Mouse (Mus musculus) left cerebral cortex, postnatal 14 days (tissue): Measurements from ENCODE around the gene Tef. TPM values are rescaled to one million over a fixed set of nuclear protein-coding genes. Genes with fewer than 3 reads are reported as not detected.

Experiments
- DNase-seq, 2 experiments: peaks; one replicate each; pipeline ENCODE4 v3.0.0; 2021 to 2022; ENCODE audit warnings: low spot score in 2 of 2, mixed read lengths in 1 of 2
- intact Hi-C: fragments of 180-260 bp; cut with DNase I; formaldehyde crosslinking; loops from one replicate; pipeline ENCODE4 v1.15.1; 2025
- total RNA-seq, 2 experiments: library from RNA; stranded (reverse); gene quantifications; 2 replicates each; pipeline ENCODE4 v1.2.3; 2021

The Tef gene
- total RNA-seq, 2 experiments from 2014 or later: 188 to 210 TPM

DNA sequence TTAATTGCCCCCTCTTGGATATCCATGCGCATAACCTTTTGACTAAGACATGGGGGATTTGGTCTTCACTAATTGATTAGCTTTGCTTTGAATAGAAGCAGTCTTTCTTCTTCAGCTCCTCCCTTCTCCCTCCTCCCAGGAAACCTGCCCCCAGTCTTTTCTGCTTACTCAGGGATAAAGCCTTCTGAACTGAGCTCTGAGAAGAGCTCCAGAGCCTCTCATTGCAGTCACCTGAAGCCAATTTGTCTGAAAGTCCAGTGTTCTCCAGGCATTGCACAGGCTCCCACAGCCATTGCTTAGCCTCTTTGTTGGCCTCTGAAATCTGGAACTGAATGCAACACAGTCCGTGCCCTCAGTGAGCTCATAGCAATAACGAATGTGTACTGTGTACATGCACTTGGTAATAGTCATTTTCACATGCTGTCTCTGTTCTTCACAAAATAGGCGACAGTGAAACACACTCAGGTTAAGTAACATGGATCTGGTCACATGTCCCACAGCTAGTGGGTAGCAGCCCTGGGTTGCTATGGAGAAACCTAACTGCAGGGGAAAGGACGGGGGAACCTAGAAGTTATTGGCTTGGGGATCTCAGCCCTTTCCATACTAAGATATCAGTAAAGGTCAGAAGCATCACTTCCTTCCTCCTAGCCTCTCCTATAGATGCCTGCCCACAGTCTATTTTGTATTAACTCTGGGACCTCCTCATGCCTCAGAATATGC lies 11.9 kb downstream of the Tef start:
- no peak for DNase-seq
- intact Hi-C loops: loop anchor here (5.0 kb wide), 1 partner anchor 117 kb away; the partner anchor contains the start of gene Chadl

DNA sequence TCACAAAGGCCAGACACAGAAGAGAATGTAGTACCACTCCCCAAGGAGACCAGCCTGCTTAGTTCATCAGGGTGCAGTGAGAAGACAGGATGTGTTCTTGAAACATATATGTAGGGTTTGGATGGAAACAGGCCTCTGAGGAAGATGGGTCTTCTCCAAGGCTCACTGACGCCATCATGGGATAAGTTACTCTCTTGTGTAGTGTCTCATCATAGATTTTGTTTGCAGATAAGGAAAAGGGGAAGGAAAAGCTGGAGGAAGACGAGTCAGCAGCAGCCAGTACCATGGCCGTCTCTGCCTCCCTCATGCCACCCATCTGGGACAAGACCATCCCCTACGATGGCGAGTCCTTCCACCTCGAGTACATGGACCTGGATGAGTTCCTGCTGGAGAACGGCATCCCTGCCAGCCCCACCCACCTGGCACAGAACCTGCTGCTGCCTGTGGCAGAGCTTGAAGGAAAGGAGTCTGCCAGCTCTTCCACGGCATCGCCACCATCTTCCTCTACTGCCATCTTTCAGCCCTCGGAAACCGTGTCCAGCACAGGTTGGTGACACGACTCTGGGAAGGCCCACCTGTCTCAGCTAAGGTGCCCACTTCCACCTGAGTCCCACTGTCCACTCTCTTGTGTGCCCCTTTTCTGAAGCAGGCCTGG lies 12.6 kb downstream of the Tef start:
- no peak for DNase-seq
- intact Hi-C loops: loop anchor here (5.0 kb wide), 1 partner anchor 118 kb away; the partner anchor contains the start of gene Chadl

GRCm38 (mm10) chr15:81818404-81818803 lies 16.2 kb downstream of the Tef start:
- intact Hi-C loops: no loop called here
- no peak for DNase-seq

GRCm38 (mm10) chr15:81822631-81823030 lies 20.4 kb downstream of the Tef start:
- DNase-seq: no peak
- intact Hi-C loops: no loop called here

DNA sequence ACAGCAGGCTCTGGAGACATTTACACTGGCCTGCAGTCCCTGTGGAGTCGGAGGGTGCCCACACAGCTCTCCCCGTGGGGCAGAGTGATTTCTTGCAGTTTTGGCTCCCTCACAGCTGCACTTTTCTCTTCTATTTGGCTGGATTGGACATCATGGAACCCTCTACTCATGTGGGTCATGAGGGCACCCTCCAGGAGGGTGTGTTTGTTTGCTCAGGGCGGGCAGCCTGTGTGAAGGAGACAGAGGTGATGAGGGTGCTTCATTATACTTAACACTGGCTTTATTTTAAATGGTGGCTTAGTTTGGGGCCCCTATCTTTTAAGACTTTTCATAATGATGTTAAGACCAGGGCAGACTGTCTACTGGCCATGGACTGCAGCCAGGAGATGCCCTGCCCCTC lies 22.6 kb downstream of the Tef start:
- intact Hi-C loops: no loop called here
- DNase-seq: no peak

DNA sequence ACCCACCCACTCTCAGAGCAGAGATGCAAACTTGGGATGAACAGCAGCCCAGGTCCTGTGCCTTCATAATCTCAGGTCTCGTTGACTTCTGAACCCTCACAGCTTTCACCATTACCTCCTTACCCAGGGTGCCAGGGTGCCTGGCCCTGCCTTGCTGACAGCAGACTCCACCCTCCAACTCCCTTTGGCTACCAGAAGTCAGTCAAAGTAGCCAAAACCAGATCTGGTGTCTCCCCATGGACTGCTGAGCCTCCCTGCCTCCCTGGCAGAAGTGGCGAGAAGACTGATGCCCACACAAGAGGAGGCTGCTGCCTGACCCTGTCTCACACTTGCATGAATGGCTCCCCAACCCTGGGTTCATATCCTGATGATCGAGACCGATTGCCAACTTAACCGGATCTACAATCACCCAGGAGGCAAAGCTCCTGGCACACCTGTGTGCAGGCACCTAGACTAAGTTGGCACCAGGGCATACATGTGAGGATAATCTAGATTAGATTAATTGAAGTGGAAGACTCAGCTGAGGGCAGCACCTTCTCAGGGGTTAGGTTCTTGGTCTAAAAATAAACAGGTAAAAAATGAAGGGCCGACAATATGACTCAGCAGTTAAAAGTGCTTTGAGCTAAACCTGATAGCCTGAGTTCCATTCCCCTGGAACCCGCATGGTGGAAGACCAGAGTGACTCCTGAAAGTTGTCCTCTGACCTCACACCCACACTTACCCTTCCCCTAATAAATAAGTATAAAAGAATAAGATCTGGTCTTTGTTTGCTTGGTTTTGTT lies 26.4 kb downstream of the Tef start:
- intact Hi-C loops: no loop called here
- no peak for DNase-seq

- intact Hi-C loops: no loop called here
- DNase-seq: no peak
These were observed 27.0 kb downstream of the Tef start for GRCm38 (mm10) chr15:81829208-81829580.

DNA sequence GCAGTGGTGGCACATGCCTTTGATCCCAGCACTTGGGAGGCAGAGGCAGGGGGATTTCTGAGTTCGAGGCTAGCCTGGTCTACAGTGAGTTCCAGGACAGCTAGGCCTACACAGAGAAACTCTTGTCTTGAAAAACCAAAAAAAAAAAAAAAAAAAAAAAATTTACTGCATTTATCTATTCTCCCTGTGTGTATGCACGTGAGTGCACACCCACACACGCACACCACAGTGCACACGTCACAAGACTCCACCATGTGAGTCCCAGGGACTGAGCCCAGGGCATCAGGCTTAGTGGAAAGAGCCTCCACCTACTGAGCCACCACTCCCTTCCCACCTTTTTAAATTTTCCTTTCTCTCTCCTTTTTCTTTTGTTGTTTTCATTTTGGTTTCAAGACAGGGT lies 28.3 kb downstream of the Tef start:
- intact Hi-C loops: loop anchor here (2.0 to 5.0 kb wide), 2 partner anchors 74 to 87 kb away; no protein-coding TSS in a partner anchor

DNA sequence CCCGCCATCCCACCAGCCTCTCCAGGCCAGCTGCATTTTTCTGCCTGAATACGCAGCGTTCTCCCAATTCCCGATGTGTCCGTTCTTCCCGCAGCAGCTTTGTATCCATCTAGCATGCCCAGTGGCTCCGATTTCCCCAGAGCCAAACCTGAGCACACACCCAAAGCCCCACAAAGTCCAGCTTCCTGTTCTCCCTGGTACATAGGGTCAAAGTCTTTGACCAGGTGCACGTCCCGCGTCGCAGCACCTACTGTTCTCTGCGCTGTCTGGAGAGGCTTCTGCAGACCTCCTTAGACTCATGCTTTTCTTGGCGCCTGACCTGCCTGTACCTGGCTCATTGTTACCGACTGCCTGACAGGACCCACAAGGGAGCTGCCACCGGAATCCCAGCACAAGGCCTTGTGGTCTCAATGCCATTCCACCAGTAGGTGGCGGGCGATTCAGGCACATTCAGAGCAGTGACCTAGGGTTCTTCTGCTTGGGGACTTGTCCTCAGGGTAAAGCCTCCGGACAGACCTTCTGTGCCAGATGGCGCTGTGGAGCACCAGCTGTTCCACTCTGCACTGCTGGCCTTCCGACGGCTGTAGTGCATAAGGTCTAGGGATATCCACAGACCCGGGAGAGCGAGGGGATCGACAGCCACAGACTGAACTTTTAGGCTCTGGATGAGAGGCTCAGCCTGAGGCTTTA lies 29.1 kb downstream of the Tef start:
- intact Hi-C loops: loop anchor here (2.0 to 5.0 kb wide), 2 partner anchors 74 to 86 kb away; no protein-coding TSS in a partner anchor
- DNase-seq: peak; percentile 89 to 92

More for the DNA sequence above, 28.3 kb downstream of the Tef start:
- no peak for DNase-seq

- no peak for DNase-seq
- intact Hi-C loops: loop anchor here (5.0 kb wide), 1 partner anchor 85 kb away; no protein-coding TSS in a partner anchor
These were observed 30.0 kb downstream of the Tef start for GRCm38 (mm10) chr15:81832219-81832618.

GRCm38 (mm10) chr15:81833481-81833880 lies 31.3 kb downstream of the Tef start:
- intact Hi-C loops: loop anchor here (5.0 kb wide), 1 partner anchor 84 kb away; no protein-coding TSS in a partner anchor
- no peak for DNase-seq

DNA sequence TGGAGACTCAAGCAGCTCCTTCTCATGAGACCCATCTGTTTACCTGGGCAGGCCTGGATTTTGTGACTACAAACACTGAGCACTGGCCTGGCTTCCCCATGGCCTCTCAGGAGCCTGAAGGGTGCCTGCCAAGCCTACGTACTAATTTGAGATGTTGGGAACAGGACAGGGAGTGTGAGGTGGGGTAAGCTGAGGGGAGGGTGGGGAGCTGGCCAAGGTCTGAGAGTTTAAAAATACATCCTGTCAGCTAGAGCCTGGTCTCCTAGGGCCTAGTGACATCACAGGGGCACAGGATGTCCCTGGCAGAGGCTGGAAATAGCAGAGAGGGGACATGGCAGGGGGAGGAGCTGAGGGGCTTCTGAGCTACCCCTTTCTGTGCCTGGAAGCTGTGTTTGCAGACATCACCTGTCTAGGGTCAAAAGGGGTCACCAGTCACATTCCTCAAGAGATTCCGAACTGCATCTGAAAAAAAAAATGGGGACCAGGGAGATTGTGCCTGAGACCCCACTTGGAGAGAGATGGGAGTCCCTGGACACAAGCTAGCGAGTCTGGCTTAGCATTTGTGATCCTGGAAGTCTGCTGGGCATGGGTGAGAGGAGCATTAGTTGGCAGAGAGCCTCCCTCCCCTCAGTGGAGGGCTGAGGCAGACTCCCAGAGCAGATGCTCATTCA lies 32.1 kb downstream of the Tef start:
- intact Hi-C loops: loop anchor here (5.0 kb wide), 1 partner anchor 83 kb away; no protein-coding TSS in a partner anchor

DNA sequence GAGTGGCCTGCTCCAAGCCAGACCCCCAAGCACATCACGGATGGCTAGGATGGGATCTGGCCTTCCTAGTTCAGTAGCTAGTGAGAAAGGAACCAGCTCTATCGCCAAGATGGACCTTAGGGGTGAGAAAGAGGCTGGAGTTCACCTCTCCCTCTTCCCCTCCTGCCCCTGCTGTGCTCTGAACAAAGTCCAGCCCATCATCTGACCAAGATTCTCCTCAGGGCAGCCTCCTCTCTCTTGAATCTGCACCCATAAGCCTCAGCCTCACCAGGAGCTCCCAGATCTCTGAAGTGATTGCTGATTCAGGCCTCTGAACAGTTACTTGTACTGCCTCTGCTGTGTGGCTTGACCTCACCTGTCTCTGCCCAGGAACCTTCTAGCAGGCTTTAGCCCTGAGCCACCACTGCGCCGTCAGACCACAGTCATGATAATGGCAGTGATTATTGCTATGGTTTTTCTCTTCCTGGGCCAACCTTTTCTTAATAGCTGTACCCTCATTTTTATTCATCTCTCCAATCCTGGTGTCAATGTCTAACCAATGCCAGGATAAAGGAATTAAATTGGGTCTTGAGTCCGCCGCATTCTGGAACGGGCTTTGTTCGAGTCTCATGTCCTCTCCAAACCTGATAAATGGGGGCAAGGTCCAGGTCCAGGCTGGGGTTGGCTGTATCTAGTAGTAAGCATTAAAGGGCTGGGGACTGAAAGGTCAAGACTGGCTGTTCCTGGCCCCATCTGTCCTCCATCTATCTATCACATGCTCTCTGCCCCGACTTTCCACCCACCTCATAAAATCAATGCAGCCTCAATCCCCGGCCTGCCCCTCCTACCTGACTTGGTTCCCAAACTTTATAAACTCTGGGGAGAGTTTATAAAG lies 33.0 kb downstream of the Tef start:
- intact Hi-C loops: no loop called here
- no peak for DNase-seq

More for the DNA sequence above, 32.1 kb downstream of the Tef start:
- no peak for DNase-seq

DNA sequence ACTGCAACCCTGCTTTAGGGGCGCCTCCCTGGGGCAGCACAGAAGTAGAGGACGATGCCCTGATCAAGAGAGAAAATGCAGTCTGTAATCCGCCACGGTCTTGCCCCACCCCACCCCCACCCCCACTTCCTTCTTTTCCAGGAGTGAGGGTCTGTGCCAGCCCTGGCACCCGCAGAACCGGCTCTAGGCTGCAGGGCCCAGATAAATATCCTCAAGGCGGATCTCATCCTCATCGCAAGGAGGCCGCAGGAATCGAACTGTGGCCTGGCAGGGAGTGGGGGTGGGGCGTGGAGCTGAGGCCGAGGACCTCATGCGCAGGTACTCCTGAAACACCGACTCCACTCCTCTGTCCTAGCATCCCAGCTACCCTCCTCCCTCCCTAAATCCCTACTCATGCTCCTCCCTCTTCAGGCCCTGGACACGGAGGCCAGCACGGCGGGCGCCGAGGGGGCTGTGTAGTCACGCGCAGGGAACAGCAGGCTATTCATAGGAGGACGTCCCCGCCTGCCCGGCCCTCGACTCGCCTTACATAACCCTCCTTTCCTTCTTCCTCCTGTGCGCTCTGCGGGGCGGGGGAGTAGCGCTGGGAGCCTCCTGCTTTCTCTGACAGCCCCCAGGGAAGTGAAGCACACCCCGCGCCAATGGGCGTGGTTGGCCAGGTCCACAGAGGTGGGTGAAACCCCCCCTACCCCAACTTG lies 34.1 kb downstream of the Tef start:
- intact Hi-C loops: no loop called here

GRCm38 (mm10) chr15:81836966-81837920 lies 35.0 kb downstream of the Tef start:
- intact Hi-C loops: no loop called here
- no peak for DNase-seq

More for the DNA sequence above, 34.1 kb downstream of the Tef start:
- peak; percentile 86 to 93 for DNase-seq

DNA sequence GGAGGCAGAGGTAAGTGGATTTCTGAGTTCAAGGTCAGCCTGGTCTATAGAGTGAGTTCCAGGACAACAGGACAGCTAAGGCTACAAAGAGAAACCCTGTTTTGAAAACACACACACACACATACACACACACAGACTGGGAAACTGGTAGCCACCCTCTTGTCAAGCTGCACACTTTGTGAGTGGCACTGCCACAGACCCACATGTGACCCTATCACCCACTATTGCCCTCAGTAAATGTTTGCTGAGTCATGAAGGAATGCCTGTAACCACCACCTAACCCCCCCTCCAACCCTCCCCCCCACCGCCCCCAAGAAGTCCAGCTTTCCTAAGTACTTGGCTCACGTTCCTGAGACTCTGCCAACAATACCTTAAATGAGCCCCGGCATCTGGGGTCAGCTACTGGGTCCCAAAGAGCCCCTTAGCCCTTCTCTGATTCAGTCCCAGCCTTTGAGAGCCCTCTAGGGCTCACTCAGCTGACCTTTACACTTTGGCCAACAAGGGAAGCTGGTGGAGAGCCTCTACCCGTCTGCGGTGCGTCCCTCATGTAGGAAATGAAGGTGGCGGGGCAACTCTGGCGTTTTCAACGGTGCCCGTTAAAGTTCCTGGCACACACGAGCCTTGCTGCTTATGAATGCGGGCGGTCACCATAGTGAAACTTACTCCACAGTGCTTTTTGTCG lies 36.5 kb downstream of the Tef start:
- intact Hi-C loops: no loop called here
- DNase-seq: no peak
